Mouse (Mus musculus) lung, postnatal 0 days (tissue): ENCODE data around the gene Sh2d6.
A peak's percentile ranks its signal among the peaks of the same experiment; 100 is the strongest.

Experiments used
- CTCF ChIP-seq: IDR thresholded peaks from 2 replicates; pipeline ENCODE4 v1.5.1; 2016; ENCODE audit warnings: antibody characterized with exemption, mild to moderate bottlenecking
- EP300 ChIP-seq: IDR thresholded peaks from 2 replicates; pipeline ENCODE4 v1.6.1; 2016; ENCODE audit warnings: antibody characterized with exemption, mild to moderate bottlenecking, control low read depth

- TF ChIP-seq EP300, result no peak
- peak; percentile 100 for TF ChIP-seq CTCF
These were observed 12.7 kb upstream of the Sh2d6 start for GRCm38 (mm10) chr6:72534035-72534809.
